Mouse (Mus musculus) hindbrain, postnatal 0 days (tissue): ENCODE measurements around the gene 1700037C18Rik. TPM values are rescaled to one million over a fixed set of nuclear protein-coding genes. Genes with fewer than 3 reads are reported as not detected.

ENCODE experiments used
- ATAC-seq: fragments of 200-750 bp; cut with Nextera tagmentation; 2 replicates; pipeline ENCODE4 v1.8.0; 2017; ENCODE audit warnings: mild to moderate bottlenecking, moderate TSS enrichment, moderate library complexity
- DNase-seq: peaks from one replicate; pipeline ENCODE4 v3.0.0-alpha.2; 2015; ENCODE audit warnings: low spot score
- H3K27ac ChIP-seq: fragments of 300-500 bp; sonication (generic); 2 replicates; pipeline ENCODE4 v1.5.1; 2014; ENCODE audit warnings: mild to moderate bottlenecking
- H3K27me3 ChIP-seq: fragments of 300-500 bp; sonication (generic); 2 replicates; pipeline ENCODE4 v1.6.1; 2014; ENCODE audit warnings: low read length, mixed read lengths; ENCODE audit not compliant: insufficient read depth
- H3K36me3 ChIP-seq: fragments of 300-500 bp; sonication (generic); 2 replicates; pipeline ENCODE4 v1.6.1; 2014; ENCODE audit warnings: low read length, mixed read lengths; ENCODE audit not compliant: insufficient read depth
- H3K4me1 ChIP-seq: fragments of 300-500 bp; sonication (generic); 2 replicates; pipeline ENCODE4 v1.6.1; 2014; ENCODE audit warnings: antibody characterized with exemption, low read length, mixed read lengths; ENCODE audit not compliant: insufficient read depth
- H3K4me2 ChIP-seq: fragments of 300-500 bp; sonication (generic); 2 replicates; pipeline ENCODE4 v1.6.1; 2014; ENCODE audit warnings: low read depth, mild to moderate bottlenecking, low read length, moderate library complexity, mixed read lengths
- H3K4me3 ChIP-seq: fragments of 300-500 bp; sonication (generic); 2 replicates; pipeline ENCODE4 v1.5.1; 2014; ENCODE audit warnings: low read length
- H3K9ac ChIP-seq: fragments of 300-500 bp; sonication (generic); replicated peaks from 2 replicates; pipeline ENCODE4 v1.6.1; 2014; ENCODE audit warnings: mild to moderate bottlenecking, low read length, moderate library complexity, mixed read lengths
- H3K9me3 ChIP-seq: fragments of 300-500 bp; sonication (generic); 2 replicates; pipeline ENCODE4 v1.6.1; 2016; ENCODE audit warnings: low read length, mixed read lengths
- CTCF ChIP-seq: IDR thresholded peaks from 2 replicates; pipeline ENCODE4 v1.5.1; 2016; ENCODE audit warnings: antibody characterized with exemption, control low read depth, low read depth
- WGBS: fragments of 180-500 bp; shearing (Covaris S2); extraction: QIAGEN DNeasy Blood & Tissue Kit; methylation state at CpG from one replicate; pipeline ENCODE4 v1.1.7; 2014; 5-methylcytosine and 5-hydroxymethylcytosine counted together
- polyA plus RNA-seq: library from polyadenylated mRNA; unstranded; fragments of >200 nt; fragmentation: Nextera tagmentation; extraction: Ambion mirVana; gene quantifications from 2 replicates; pipeline ENCODE4 v1.2.1, GENCODE M21; 2015
- total RNA-seq: library from RNA; depleted of rRNA; stranded (reverse); fragments of >200 nt; gene quantifications from 2 replicates; pipeline ENCODE4 v1.2.3, GENCODE M21; 2014

1700037C18Rik gene
- total and polyA plus RNA-seq, 2 experiments from 2014 or later: 7.9 to 12.7 TPM

GRCm38 (mm10) chr16:3896046-3896445, 12.4 kb downstream of the 1700037C18Rik start:
- Histone ChIP-seq H3K4me2 (no peak overlapping the region), H3K27me3 (no peaks in the 10 kb centered on the region), H3K36me3 (peaks cover 43% of the 10 kb centered on the region), H3K27ac (no peak overlapping the region), H3K4me3 (no peak overlapping the region), H3K9me3 (no peaks in the 10 kb centered on the region), H3K4me1 (no peaks in the 10 kb centered on the region), H3K9ac (no peak overlapping the region)
- no peak for ATAC-seq
- no peak for TF ChIP-seq CTCF
- WGBS: 87% methylated on average over 6 of the region's 6 CpGs
- DNase-seq: no peak

DNA sequence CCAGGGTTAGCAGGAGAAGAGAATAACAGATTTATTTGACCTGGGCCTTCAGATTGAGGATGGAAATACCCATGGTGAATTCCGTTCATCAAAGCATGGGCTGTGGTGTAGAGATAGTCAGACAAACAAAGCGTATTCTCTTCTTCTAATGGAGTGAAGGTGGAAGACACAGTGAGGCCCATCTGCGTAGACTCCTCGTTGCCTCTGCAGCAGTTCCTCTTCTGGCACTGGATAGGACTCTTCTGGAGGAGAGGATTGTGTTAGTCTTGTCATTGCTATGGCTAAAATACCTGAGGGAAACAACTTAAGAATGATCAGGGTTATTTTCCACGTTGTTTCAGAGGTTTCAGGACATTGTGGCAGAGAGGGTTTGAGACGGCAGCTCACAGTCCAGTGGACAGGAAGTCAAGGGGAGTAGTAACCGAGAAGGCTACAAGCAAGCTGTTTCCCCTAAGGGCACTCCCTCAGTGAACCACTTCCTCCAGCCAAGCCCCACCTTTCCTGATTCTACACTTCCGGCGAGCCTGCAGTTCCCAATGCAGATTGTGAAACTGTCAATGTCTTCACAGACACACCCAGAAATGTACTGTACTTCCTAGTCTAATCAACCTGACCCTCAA, 13.2 kb downstream of the 1700037C18Rik start:
- WGBS: 86% methylated on average over 9 of the region's 9 CpGs
- no peaks in the 10 kb centered on the region for H3K9me3 ChIP-seq
- no peak overlapping the region for H3K9ac ChIP-seq
- peaks cover 35% of the 10 kb centered on the region for H3K36me3 ChIP-seq
- H3K4me3 ChIP-seq: no peak overlapping the region
- no peaks in the 10 kb centered on the region for H3K4me1 ChIP-seq
- DNase-seq (no peak), ATAC-seq (no peak)
- H3K27ac ChIP-seq: peak overlapping the region; percentile 52; the same call in 1 of the 2 replicates
- no peak for TF ChIP-seq CTCF
- H3K4me2 ChIP-seq: no peak overlapping the region
- no peaks in the 10 kb centered on the region for H3K27me3 ChIP-seq

GRCm38 (mm10) chr16:3893739-3894138, 14.8 kb downstream of the 1700037C18Rik start:
- no peak overlapping the region for H3K4me3 ChIP-seq
- H3K9ac ChIP-seq: no peak overlapping the region
- ATAC-seq (no peak), DNase-seq (no peak)
- H3K9me3 ChIP-seq: no peaks in the 10 kb centered on the region
- no peaks in the 10 kb centered on the region for H3K4me1 ChIP-seq
- H3K36me3 ChIP-seq: peaks cover 20% of the 10 kb centered on the region
- H3K27ac ChIP-seq: no peak overlapping the region; the same call in 1 of the 2 replicates
- H3K4me2 ChIP-seq: no peak overlapping the region
- no peak for TF ChIP-seq CTCF
- WGBS: 74% methylated on average over 3 of the region's 3 CpGs
- no peaks in the 10 kb centered on the region for H3K27me3 ChIP-seq

GRCm38 (mm10) chr16:3891621-3892295, 16.7 kb downstream of the 1700037C18Rik start:
- ATAC-seq (no peak), DNase-seq (no peak)
- Histone ChIP-seq H3K27ac (no peak overlapping the region), H3K9ac (no peak overlapping the region), H3K36me3 (0 out of 2 replicates have a peak, but pooled peaks cover under 1% of the 10 kb centered on the region), H3K27me3 (no peaks in the 10 kb centered on the region), H3K4me1 (no peaks in the 10 kb centered on the region), H3K4me3 (no peak overlapping the region), H3K9me3 (no peaks in the 10 kb centered on the region), H3K4me2 (no peak overlapping the region)
- TF ChIP-seq CTCF: no peak
- 95% methylated on average over 14 of the region's 14 CpGs for WGBS

- H3K4me2 ChIP-seq: peak overlapping the region; percentile 77
- no peak for TF ChIP-seq CTCF
- peak overlapping the region; percentile 97 for H3K27ac ChIP-seq
- H3K4me3 ChIP-seq: peak overlapping the region; percentile 99
- peak; percentile 29 for DNase-seq
- WGBS: 3% methylated on average over 10 of the region's 10 CpGs
- H3K27me3 ChIP-seq: no peaks in the 10 kb centered on the region
- ATAC-seq: 0 out of 2 replicates have a peak, but pooled peaks have one; percentile 10
- H3K9ac ChIP-seq: peak overlapping the region; percentile 90
- no peaks in the 10 kb centered on the region for H3K36me3 ChIP-seq
- no peaks in the 10 kb centered on the region for H3K9me3 ChIP-seq
- peaks cover 11% of the 10 kb centered on the region for H3K4me1 ChIP-seq
Observed at GRCm38 (mm10) chr16:3885065-3885670, 23.3 kb downstream of the 1700037C18Rik start.

DNA sequence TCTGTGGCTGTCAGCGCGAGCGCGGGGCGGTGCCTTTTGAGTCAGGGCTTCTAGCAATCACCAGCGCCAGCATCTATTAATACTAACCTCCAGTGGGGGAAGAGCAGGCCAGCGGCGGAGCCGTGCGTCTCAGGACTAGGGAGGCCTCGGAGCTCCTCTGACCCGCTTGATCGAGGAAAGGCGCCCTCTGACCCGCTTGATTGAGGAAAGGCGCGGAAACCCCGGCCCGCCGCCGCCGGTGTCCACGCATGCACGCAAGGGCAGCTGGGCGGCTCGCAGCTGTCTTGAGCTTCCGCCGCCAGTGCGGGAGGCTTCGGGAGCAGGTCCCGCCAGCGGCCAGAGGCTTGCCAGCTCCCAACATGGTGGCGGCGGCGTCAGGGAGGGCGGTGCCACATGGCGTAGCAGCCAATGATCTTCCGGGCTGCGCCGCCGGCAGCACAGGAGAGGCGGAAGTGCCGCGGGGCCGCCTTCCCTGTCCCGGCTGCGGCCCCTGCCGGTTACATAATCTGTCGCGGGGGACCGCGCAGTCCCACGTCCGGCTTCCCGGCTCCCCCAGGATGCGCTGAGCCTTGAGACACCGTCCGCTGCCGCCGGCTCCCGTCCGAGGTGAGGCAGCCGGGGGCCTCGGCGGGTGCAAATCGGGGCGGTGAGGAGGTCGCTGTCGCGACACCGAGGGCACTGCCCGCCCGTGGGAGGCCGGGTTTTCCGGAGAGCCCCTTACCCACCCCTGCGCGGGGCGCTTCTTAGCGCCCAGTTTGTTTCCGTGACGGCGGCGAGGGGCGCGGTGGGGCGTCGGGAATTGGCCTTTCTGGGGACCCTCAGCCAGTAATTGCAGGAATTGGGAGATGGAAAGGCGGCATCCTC, 24.1 kb downstream of the 1700037C18Rik start, which contains the start of the genes Zfp597 and Gm20695:
Gene Zfp597 (minus strand): TSS at position 361 of the 864 bp plus-strand sequence.
Gene Gm20695 (plus strand): TSS at position 448 of the 864 bp plus-strand sequence.
- Histone ChIP-seq H3K9me3 (no peaks in the 10 kb centered on the region), H3K27ac (peak within 1 kb of the TSS; percentile 97), H3K27me3 (no peaks in the 10 kb centered on the region), H3K36me3 (no peaks in the 10 kb centered on the region), H3K4me2 (peak within 1 kb of the TSS; percentile 77), H3K9ac (peak within 1 kb of the TSS; percentile 90), H3K4me3 (peak within 1 kb of the TSS; percentile 99), H3K4me1 (peaks cover 11% of the 10 kb centered on the region)
- DNase-seq: peak; percentile 97
- ATAC-seq: peak; percentile 99
- TF ChIP-seq CTCF: peak; percentile 34; the same call in 1 of the 2 replicates
- under 1% methylated on average over 88 of the region's 88 CpGs for WGBS
